Mouse (Mus musculus) erythroblast, embryonic 14.5 days (primary cell): ENCODE measurements around the gene Hs3st5.

ENCODE experiments used
- GATA1 ChIP-seq: IDR thresholded peaks from 2 replicates; pipeline ENCODE4 v1.6.1; 2012; ENCODE audit warnings: low read length, inconsistent platforms, mixed read lengths
- TAL1 ChIP-seq: IDR thresholded peaks from 3 replicates; pipeline ENCODE4 v1.6.1; 2012; ENCODE audit warnings: low read length, inconsistent platforms, mixed read lengths

GRCm38 (mm10) chr10:36484011-36484410 lies 22.6 kb upstream of the Hs3st5 start:
- TF ChIP-seq GATA1 (no peak), TAL1 (no peak)
